Mouse (Mus musculus) ES-E14 (cell line): ENCODE results near the gene Smpd1.

Experiments
- CHD2 ChIP-seq: IDR thresholded peaks from 2 replicates; pipeline ENCODE4 v1.6.1; 2014; ENCODE audit warnings: mild to moderate bottlenecking, low read depth, low read length, inconsistent platforms
- HCFC1 ChIP-seq: IDR thresholded peaks from 2 replicates; pipeline ENCODE4 v1.6.1; 2012; ENCODE audit warnings: low read length, inconsistent platforms, borderline replicate concordance; ENCODE audit not compliant: insufficient read depth
- MAFK ChIP-seq: IDR thresholded peaks from 2 replicates; pipeline ENCODE4 v1.6.1; 2014; ENCODE audit warnings: mild to moderate bottlenecking, low read depth, low read length, inconsistent platforms; ENCODE audit not compliant: insufficient read depth
- ZC3H11A ChIP-seq: IDR thresholded peaks from 2 replicates; pipeline ENCODE4 v1.6.1; 2012; ENCODE audit warnings: low read depth, mild to moderate bottlenecking, inconsistent platforms, low read length, borderline replicate concordance
- ZNF384 ChIP-seq: IDR thresholded peaks from 2 replicates; pipeline ENCODE4 v1.6.1; 2012; ENCODE audit warnings: low read depth, low read length, inconsistent platforms

DNA sequence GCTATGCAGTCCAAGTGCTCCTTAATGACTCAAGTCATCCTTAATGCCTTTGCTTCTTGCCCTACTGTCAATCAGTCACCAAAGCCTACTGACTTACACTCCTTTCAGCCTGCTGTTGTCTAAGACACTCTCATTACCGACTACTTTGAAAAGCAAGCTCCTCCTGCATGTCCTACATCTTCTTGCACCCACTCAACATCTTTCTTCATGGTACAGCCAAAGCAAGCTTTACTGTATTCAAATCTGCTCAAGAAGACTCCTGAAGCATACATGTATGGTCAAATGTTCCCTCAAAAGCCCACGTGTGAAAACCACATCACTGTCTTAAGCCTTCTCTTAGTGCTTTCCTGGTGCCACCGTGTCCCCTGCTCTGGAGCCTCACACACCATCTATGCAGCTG lies 9.2 kb downstream of the Smpd1 start:
- TF ChIP-seq ZNF384: no peak
- no peak for TF ChIP-seq MAFK
- no peak for TF ChIP-seq HCFC1
- no peak for TF ChIP-seq ZC3H11A
- no peak for TF ChIP-seq CHD2
